Mouse (Mus musculus) megakaryocyte progenitor cell, adult 5-6 weeks (primary cell): ENCODE measurements at regions not wholly inside any gene's neighbourhood (a gene's known extent, or its start where the extent isn't known, plus 50 kb on each side); places are given as distances from the start of the nearest gene placed in this dataset.
A peak's percentile ranks its signal among the peaks of the same experiment; 100 is the strongest.

Experiments
- ATAC-seq: replicated peaks from 2 replicates; pipeline ENCODE4 v1.8.0; 2016; ENCODE audit warnings: mild to moderate bottlenecking, moderate TSS enrichment, inconsistent platforms; ENCODE audit not compliant: poor library complexity

- no peak for ATAC-seq
Measured at GRCm38 (mm10) chr13:34462808-34463511, 118.0 kb upstream of the Slc22a23 start.

GRCm38 (mm10) chr13:34462206-34462807 lies 117.3 kb upstream of the Slc22a23 start:
- no peak for ATAC-seq

GRCm38 (mm10) chr13:34460969-34461368 lies 116.0 kb upstream of the Slc22a23 start:
- no peak for ATAC-seq

GRCm38 (mm10) chr13:34456051-34456450 lies 111.1 kb upstream of the Slc22a23 start:
- no peak for ATAC-seq

GRCm38 (mm10) chr13:34446806-34447205 lies 101.8 kb upstream of the Slc22a23 start:
- no peak for ATAC-seq

GRCm38 (mm10) chr13:34446327-34446726 lies 101.3 kb upstream of the Slc22a23 start:
- ATAC-seq, result no peak

- no peak for ATAC-seq
Measured at GRCm38 (mm10) chr13:34441347-34441746, 96.4 kb upstream of the Slc22a23 start.

GRCm38 (mm10) chr13:34427527-34427926 lies 82.5 kb upstream of the Slc22a23 start:
- peak; percentile 53; the same call in 1 of the 2 replicates for ATAC-seq

- peak; percentile 95 for ATAC-seq
Measured at GRCm38 (mm10) chr13:34424921-34425320, 79.9 kb upstream of the Slc22a23 start.

- no peak for ATAC-seq
Measured at GRCm38 (mm10) chr13:34421644-34422043, 76.7 kb upstream of the Slc22a23 start.

- no peak for ATAC-seq
Measured at GRCm38 (mm10) chr13:34420341-34421156, 75.6 kb upstream of the Slc22a23 start.

- no peak for ATAC-seq
Measured at GRCm38 (mm10) chr13:34419061-34419460, 74.1 kb upstream of the Slc22a23 start.

- no peak for ATAC-seq
Measured at GRCm38 (mm10) chr13:34416603-34417002, 71.6 kb upstream of the Slc22a23 start.

GRCm38 (mm10) chr13:34414533-34414932 lies 69.6 kb upstream of the Slc22a23 start:
- ATAC-seq, result no peak

GRCm38 (mm10) chr13:34408669-34409055 lies 63.7 kb upstream of the Slc22a23 start:
- no peak for ATAC-seq

GRCm38 (mm10) chr13:34408007-34408668 lies 63.2 kb upstream of the Slc22a23 start:
- ATAC-seq, result peak; percentile 39; the same call in 1 of the 2 replicates

- no peak for ATAC-seq
Measured at GRCm38 (mm10) chr13:34406291-34406690, 61.3 kb upstream of the Slc22a23 start.

GRCm38 (mm10) chr13:34402631-34403030 lies 57.6 kb upstream of the Slc22a23 start:
- no peak for ATAC-seq

GRCm38 (mm10) chr13:34401031-34401430 lies 56.0 kb upstream of the Slc22a23 start:
- no peak for ATAC-seq

- ATAC-seq, result peak; percentile 86
Measured at GRCm38 (mm10) chr13:34398847-34399246, 53.9 kb upstream of the Slc22a23 start.
